Mouse (Mus musculus) layer of hippocampus, adult 9-10 months (tissue): ENCODE measurements around the gene Cyp2w1.

Source experiments
- DNase-seq: peaks from one replicate; pipeline ENCODE4 v3.0.0; 2022; ENCODE audit warnings: low spot score

Gene Cyp2w1

GRCm38 (mm10) chr5:139364911-139365571 is 12.6 kb downstream of the Cyp2w1 start:
- no peak for DNase-seq

GRCm38 (mm10) chr5:139365827-139366226 is 13.4 kb downstream of the Cyp2w1 start:
- no peak for DNase-seq

- DNase-seq: no peak
These were observed 14.1 kb downstream of the Cyp2w1 start for GRCm38 (mm10) chr5:139366484-139366883.

GRCm38 (mm10) chr5:139367884-139368458 is 15.6 kb downstream of the Cyp2w1 start:
- no peak for DNase-seq

- DNase-seq: no peak
These were observed 16.4 kb downstream of the Cyp2w1 start for GRCm38 (mm10) chr5:139368638-139369320.

- no peak for DNase-seq
These were observed 17.9 kb downstream of the Cyp2w1 start for GRCm38 (mm10) chr5:139370336-139370735.

- DNase-seq: no peak
These were observed 18.7 kb downstream of the Cyp2w1 start for GRCm38 (mm10) chr5:139371118-139371517.

GRCm38 (mm10) chr5:139371631-139372401 is 19.4 kb downstream of the Cyp2w1 start:
- no peak for DNase-seq

GRCm38 (mm10) chr5:139373126-139373525 is 20.7 kb downstream of the Cyp2w1 start:
- no peak for DNase-seq

GRCm38 (mm10) chr5:139373889-139374444 is 21.6 kb downstream of the Cyp2w1 start:
- no peak for DNase-seq

- no peak for DNase-seq
These were observed 22.4 kb downstream of the Cyp2w1 start for GRCm38 (mm10) chr5:139374841-139375240.

- no peak for DNase-seq
These were observed 25.3 kb downstream of the Cyp2w1 start, which contains the start of gene Gpr146 for GRCm38 (mm10) chr5:139377468-139378270. Gene Gpr146 (plus strand): TSS chr5:139377697.

GRCm38 (mm10) chr5:139378271-139378556 is 25.8 kb downstream of the Cyp2w1 start:
- no peak for DNase-seq

- DNase-seq: no peak
These were observed 26.7 kb downstream of the Cyp2w1 start for GRCm38 (mm10) chr5:139378986-139379629.

GRCm38 (mm10) chr5:139379771-139380384 is 27.5 kb downstream of the Cyp2w1 start:
- no peak for DNase-seq

GRCm38 (mm10) chr5:139380385-139381248 is 28.2 kb downstream of the Cyp2w1 start:
- DNase-seq: peak; percentile 59

- DNase-seq: no peak
These were observed 29.4 kb downstream of the Cyp2w1 start for GRCm38 (mm10) chr5:139381586-139382513.

GRCm38 (mm10) chr5:139382760-139383159 is 30.3 kb downstream of the Cyp2w1 start:
- no peak for DNase-seq
